Mouse (Mus musculus) cortical plate, adult 2 months (tissue): ENCODE measurements at regions not wholly inside any gene's neighbourhood (a gene's known extent, or its start where the extent isn't known, plus 50 kb on each side); places are given as distances from the start of the nearest gene placed in this dataset.

Source experiments
- CTCF ChIP-seq: fragments of 200-500 bp; IDR thresholded peaks from 2 replicates; pipeline ENCODE4 v1.5.1; 2011; ENCODE audit warnings: mild to moderate bottlenecking, control low read depth, low read length; ENCODE audit not compliant: insufficient read depth; ENCODE audit errors: extremely low read depth
- POLR2A ChIP-seq: fragments of 200-500 bp; IDR thresholded peaks from 2 replicates; pipeline ENCODE4 v1.6.1; 2011; ENCODE audit warnings: mild to moderate bottlenecking, low read length, control low read depth; ENCODE audit not compliant: insufficient read depth; ENCODE audit errors: extremely low read depth

- no peak for TF ChIP-seq CTCF
- no peak for TF ChIP-seq POLR2A
Observed at GRCm38 (mm10) chr14:48841278-48841677, 167.7 kb upstream of the Otx2 start.
